Mouse (Mus musculus): Measurements from ENCODE around the gene Chp2. TPM values are rescaled to one million over a fixed set of nuclear protein-coding genes. Genes with fewer than 3 reads are reported as not detected.
A peak's percentile ranks its signal among the peaks of the same experiment; 100 is the strongest.
"Not testable (repeated sequence)": the region's sequence is repeated elsewhere in the genome, so short reads cannot be mapped to it uniquely, and the experiment has no call there.

Gene Chp2
- polyA plus RNA-seq, 1 experiment = 197 TPM

GRCm38 (mm10) chr7:122240413-122241119, 21.3 kb downstream of the Chp2 start:
- H3K4me1 ChIP-seq (ENCODE audit: control insufficient read depth, insufficient read depth, insufficient read length, low read length) = no peaks in the 10 kb centered on the region
- no peak overlapping the region for H3K4me3 ChIP-seq (ENCODE audit: low read depth, low read length)
- H3K27me3 ChIP-seq (ENCODE audit: control insufficient read depth, insufficient read depth, low read length) = no peaks in the 10 kb centered on the region
- H3K27ac ChIP-seq (ENCODE audit: insufficient read depth, low read depth, low read length) = no peak overlapping the region
- WGBS = 80% methylated on average over 6 of the region's 6 CpGs
- TF ChIP-seq POLR2A (IDR thresholded peaks at IDR 0.05; ENCODE audit: low read depth, low read length) (no peak), CTCF (IDR thresholded peaks at IDR 0.05; ENCODE audit: extremely low read depth, insufficient read length, insufficient replicate concordance, low read depth, low read length) (peak; percentile 21; the same call in 1 of the 2 replicates)
- H3K36me3 ChIP-seq (ENCODE audit: control insufficient read depth, insufficient read depth, low read length) = no peaks in the 10 kb centered on the region

- 38% methylated on average over 1 of the region's 1 CpGs for WGBS
- Histone ChIP-seq H3K4me1 (ENCODE audit: control insufficient read depth, insufficient read depth, insufficient read length, low read length) (no peaks in the 10 kb centered on the region), H3K27ac (ENCODE audit: insufficient read depth, low read depth, low read length) (no peak overlapping the region), H3K4me3 (ENCODE audit: low read depth, low read length) (no peak overlapping the region), H3K36me3 (ENCODE audit: control insufficient read depth, insufficient read depth, low read length) (no peaks in the 10 kb centered on the region), H3K27me3 (ENCODE audit: control insufficient read depth, insufficient read depth, low read length) (no peaks in the 10 kb centered on the region)
- TF ChIP-seq CTCF (IDR thresholded peaks at IDR 0.05; ENCODE audit: extremely low read depth, insufficient read length, insufficient replicate concordance, low read depth, low read length) (no peak), POLR2A (IDR thresholded peaks at IDR 0.05; ENCODE audit: low read depth, low read length) (no peak)
Measured at GRCm38 (mm10) chr7:122242260-122242659, 23.0 kb downstream of the Chp2 start.

- H3K27me3 ChIP-seq (ENCODE audit: control insufficient read depth, insufficient read depth, low read length); H3K27ac ChIP-seq (ENCODE audit: insufficient read depth, low read depth, low read length); H3K4me3 ChIP-seq (ENCODE audit: low read depth, low read length); H3K36me3 ChIP-seq (ENCODE audit: control insufficient read depth, insufficient read depth, low read length); H3K4me1 ChIP-seq (ENCODE audit: control insufficient read depth, insufficient read depth, insufficient read length, low read length): not testable (repeated sequence)
Measured at GRCm38 (mm10) chr7:122242744-122243143, 23.4 kb downstream of the Chp2 start.

- no peaks in the 10 kb centered on the region for H3K4me1 ChIP-seq (ENCODE audit: control insufficient read depth, insufficient read depth, insufficient read length, low read length)
- no peak overlapping the region for H3K27ac ChIP-seq (ENCODE audit: insufficient read depth, low read depth, low read length)
- H3K36me3 ChIP-seq (ENCODE audit: control insufficient read depth, insufficient read depth, low read length) = no peaks in the 10 kb centered on the region
- no peak for TF ChIP-seq CTCF (IDR thresholded peaks at IDR 0.05; ENCODE audit: extremely low read depth, insufficient read length, insufficient replicate concordance, low read depth, low read length)
- no peak for TF ChIP-seq POLR2A (IDR thresholded peaks at IDR 0.05; ENCODE audit: low read depth, low read length)
- WGBS = 72% methylated on average over 7 of the region's 7 CpGs
- H3K4me3 ChIP-seq (ENCODE audit: low read depth, low read length) = no peak overlapping the region
- no peaks in the 10 kb centered on the region for H3K27me3 ChIP-seq (ENCODE audit: control insufficient read depth, insufficient read depth, low read length)
Measured at GRCm38 (mm10) chr7:122244166-122244565, 24.9 kb downstream of the Chp2 start.

GRCm38 (mm10) chr7:122244584-122244983, 25.3 kb downstream of the Chp2 start:
- Histone ChIP-seq H3K27me3 (ENCODE audit: control insufficient read depth, insufficient read depth, low read length) (no peaks in the 10 kb centered on the region), H3K36me3 (ENCODE audit: control insufficient read depth, insufficient read depth, low read length) (no peaks in the 10 kb centered on the region), H3K4me1 (ENCODE audit: control insufficient read depth, insufficient read depth, insufficient read length, low read length) (no peaks in the 10 kb centered on the region), H3K27ac (ENCODE audit: insufficient read depth, low read depth, low read length) (no peak overlapping the region), H3K4me3 (ENCODE audit: low read depth, low read length) (no peak overlapping the region)
- WGBS = 44% methylated on average over 8 of the region's 8 CpGs
- TF ChIP-seq CTCF (IDR thresholded peaks at IDR 0.05; ENCODE audit: extremely low read depth, insufficient read length, insufficient replicate concordance, low read depth, low read length) (no peak), POLR2A (IDR thresholded peaks at IDR 0.05; ENCODE audit: low read depth, low read length) (no peak)

- Histone ChIP-seq H3K27me3 (ENCODE audit: control insufficient read depth, insufficient read depth, low read length) (no peaks in the 10 kb centered on the region), H3K36me3 (ENCODE audit: control insufficient read depth, insufficient read depth, low read length) (no peaks in the 10 kb centered on the region), H3K4me3 (ENCODE audit: low read depth, low read length) (no peak overlapping the region), H3K27ac (ENCODE audit: insufficient read depth, low read depth, low read length) (no peak overlapping the region), H3K4me1 (ENCODE audit: control insufficient read depth, insufficient read depth, insufficient read length, low read length) (no peaks in the 10 kb centered on the region)
- 42% methylated on average over 5 of the region's 5 CpGs for WGBS
- TF ChIP-seq POLR2A (IDR thresholded peaks at IDR 0.05; ENCODE audit: low read depth, low read length) (no peak), CTCF (IDR thresholded peaks at IDR 0.05; ENCODE audit: extremely low read depth, insufficient read length, insufficient replicate concordance, low read depth, low read length) (no peak)
Measured at GRCm38 (mm10) chr7:122245976-122246375, 26.7 kb downstream of the Chp2 start.

GRCm38 (mm10) chr7:122247254-122247864, 28.1 kb downstream of the Chp2 start:
- no peak for TF ChIP-seq CTCF (IDR thresholded peaks at IDR 0.05; ENCODE audit: extremely low read depth, insufficient read length, insufficient replicate concordance, low read depth, low read length)
- no peak for TF ChIP-seq POLR2A (IDR thresholded peaks at IDR 0.05; ENCODE audit: low read depth, low read length)
- no peak overlapping the region for H3K4me3 ChIP-seq (ENCODE audit: low read depth, low read length)
- 80% methylated on average over 10 of the region's 10 CpGs for WGBS
- no peaks in the 10 kb centered on the region for H3K4me1 ChIP-seq (ENCODE audit: control insufficient read depth, insufficient read depth, insufficient read length, low read length)
- no peaks in the 10 kb centered on the region for H3K27me3 ChIP-seq (ENCODE audit: control insufficient read depth, insufficient read depth, low read length)
- no peak overlapping the region for H3K27ac ChIP-seq (ENCODE audit: insufficient read depth, low read depth, low read length)
- H3K36me3 ChIP-seq (ENCODE audit: control insufficient read depth, insufficient read depth, low read length) = no peaks in the 10 kb centered on the region
